Mouse (Mus musculus) gonadal fat pad, adult 2 months (tissue): ENCODE measurements around the gene Barhl2. TPM values are rescaled to one million over a fixed set of nuclear protein-coding genes. Genes with fewer than 3 reads are reported as not detected.

Experiments used
- DNase-seq: peaks from one replicate; pipeline ENCODE4 v3.0.0-alpha.2; 2012; ENCODE audit warnings: low read depth
- polyA plus RNA-seq: library from polyadenylated mRNA; depleted of rRNA; stranded (reverse); fragments of >200 nt; gene quantifications from 2 replicates; pipeline ENCODE4 v1.2.3, GENCODE M21; 2012

Gene Barhl2
- polyA plus RNA-seq, 1 experiment, result not detected

GRCm38 (mm10) chr5:106455106-106455920 is 2.7 kb downstream of the Barhl2 start:
- DNase-seq, result no peak

- no peak for DNase-seq
Measured at GRCm38 (mm10) chr5:106454411-106455105, 3.4 kb downstream of the Barhl2 start.

- no peak for DNase-seq
Measured at GRCm38 (mm10) chr5:106453886-106454321, 4.1 kb downstream of the Barhl2 start.

GRCm38 (mm10) chr5:106453181-106453885 is 4.6 kb downstream of the Barhl2 start:
- no peak for DNase-seq

DNA sequence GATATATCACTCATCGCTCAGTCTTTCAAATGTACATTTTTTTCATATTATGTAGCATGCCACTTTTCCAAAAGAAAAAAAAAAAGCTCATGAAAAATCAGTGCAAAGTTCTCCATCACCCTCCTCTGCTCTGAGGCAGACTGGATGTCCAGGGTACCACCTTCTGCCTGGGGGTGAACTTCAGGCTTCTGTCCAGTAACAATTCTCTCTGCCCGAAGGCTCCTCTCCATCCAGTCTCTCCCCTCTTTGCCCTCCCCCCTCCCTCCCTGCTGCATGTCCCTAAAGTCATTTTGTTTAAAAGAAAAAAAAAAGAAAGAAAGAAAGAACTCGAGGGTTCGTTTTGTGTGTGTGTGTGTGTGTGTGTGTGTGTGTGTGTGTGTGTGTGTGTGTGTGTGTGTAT is 5.3 kb downstream of the Barhl2 start:
- no peak for DNase-seq

GRCm38 (mm10) chr5:106451681-106452440 is 6.1 kb downstream of the Barhl2 start:
- no peak for DNase-seq

DNA sequence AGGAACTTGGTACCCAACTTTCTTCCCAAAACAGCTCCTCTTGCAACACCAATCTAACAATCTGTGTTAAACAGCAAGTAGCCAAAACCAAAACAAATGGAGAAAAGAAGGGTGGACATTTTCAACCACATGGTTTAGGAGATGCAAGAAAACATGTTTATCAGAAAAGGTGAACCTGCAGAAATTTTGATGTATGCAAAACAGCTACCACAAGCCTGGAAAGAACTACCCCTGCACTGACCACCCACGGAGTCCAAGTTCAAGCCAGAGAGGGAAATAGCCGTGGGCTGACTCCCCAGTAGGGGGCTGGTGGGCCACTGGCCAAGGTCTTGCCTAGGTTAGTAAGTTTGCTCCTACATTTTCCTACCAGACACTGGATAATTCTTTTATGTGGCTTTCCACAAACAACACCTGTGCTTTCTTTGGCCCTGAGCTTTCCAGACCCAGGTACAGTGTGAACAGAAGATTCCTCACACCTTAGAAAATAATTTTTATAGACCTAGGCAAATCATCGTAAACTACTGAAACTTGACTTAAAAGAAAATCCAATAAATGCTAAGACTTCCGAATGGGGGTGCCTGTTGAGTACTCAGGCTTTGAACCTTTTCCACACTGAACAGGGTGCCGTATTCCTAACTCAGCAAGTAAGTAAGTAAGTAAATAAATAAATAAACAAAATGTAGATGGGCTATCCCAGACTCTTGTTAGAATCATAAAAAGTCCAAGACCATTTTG is 7.4 kb downstream of the Barhl2 start:
- no peak for DNase-seq

DNA sequence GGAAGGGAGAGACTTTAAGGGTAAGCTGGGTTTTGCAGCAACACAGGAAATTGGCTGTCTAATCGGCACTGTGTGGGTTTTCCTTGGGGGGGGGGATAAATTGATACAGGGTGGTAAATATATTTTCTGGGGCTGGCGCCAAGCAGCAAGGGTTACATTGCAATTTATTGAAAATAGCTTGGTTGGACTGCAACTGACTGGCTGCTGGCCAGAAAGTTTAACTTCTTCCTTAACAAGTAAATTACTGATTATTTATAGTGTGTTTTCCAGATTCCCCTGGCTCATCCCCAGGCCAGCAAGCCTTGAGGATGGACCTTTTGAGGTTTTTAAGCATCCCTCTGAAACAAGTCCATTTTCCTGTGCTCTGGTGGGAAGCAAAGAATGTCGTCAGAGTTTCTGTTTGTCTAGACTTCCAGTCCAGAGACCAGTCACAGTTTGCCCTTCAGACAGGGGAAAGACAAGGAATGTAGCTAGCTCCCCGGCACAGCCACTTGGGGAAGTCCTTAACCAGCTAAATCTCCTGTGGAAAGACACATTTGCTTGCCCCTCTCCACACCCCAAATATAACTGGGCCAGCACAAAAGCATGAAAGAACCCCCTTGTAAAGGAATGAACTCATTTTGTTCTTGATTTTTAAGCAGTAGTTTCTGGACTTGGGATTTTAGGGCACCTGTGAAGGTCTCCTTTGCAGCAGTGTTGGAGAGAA is 8.1 kb downstream of the Barhl2 start:
- no peak for DNase-seq

DNA sequence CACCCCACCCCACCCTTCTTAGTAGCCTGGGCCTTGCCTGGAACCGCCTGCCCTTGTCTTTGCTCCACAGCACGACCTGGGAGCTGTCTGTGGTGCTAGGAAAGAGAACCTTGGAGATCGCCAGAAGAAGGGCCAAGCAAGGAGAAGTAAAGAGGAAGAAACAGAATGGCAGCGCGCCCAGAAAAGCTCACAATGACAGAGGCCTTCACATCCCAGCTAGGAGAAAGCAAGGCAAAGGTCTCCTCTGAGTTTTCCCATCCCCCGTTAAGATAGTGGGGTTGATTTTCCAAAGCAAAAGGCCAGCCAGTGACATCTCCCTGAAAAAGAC is 9.2 kb downstream of the Barhl2 start:
- DNase-seq, result no peak

- no peak for DNase-seq
Measured at GRCm38 (mm10) chr5:106447951-106448797, 9.8 kb downstream of the Barhl2 start.

DNA sequence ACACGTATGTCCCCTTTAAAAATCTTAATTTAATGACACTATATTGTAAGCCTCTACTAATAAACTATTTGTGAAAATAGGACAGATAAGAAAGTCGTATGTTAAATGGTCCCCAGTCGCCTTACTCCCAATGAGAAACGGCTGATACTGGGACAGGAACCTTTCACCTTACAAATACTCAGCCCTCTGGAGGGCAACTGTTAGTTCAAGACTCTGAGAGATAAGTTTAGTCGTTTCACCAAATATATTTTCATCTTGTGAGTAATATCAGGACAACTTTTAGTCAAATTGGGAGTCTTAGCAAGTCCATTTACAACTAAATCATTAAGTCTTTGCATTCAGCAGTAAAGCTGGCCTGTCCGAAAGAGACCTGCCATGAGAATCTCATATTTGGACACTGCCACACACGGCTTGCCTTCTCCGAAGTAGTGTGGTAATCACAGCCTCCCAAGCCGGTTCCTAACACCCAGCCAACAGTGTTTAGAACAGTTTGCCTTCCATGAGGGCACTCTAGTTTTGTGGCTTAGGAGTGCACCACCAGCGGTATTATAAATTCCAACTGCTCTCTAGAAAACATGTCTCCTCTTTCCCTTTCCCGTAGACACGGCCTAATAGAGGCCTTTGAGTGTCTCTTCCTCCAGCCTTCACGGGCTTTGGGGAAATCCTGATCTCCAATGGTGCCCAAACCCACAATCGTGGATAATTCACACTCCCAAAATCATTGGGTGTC is 10.7 kb downstream of the Barhl2 start:
- no peak for DNase-seq

- no peak for DNase-seq
Measured at GRCm38 (mm10) chr5:106446593-106446992, 11.4 kb downstream of the Barhl2 start.

DNA sequence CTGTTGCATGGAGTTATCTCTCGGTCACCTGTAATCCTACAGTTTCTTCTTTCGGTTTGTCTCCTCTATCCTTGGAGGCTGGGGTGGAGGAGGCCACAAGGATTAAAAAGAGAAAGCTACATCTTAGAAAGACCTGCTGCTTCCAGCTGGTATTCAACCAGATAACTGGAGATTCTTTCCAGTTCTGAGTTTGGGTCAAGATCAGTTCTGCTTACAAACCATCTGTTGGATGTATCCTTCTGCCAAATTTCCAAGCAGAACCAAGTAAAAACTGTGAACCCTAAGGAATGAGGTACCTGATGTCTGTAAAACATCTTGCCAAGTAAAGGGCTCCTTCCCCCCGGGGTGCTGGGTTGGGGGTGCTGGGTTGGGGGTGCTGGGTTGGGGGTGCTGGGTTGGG is 12.3 kb downstream of the Barhl2 start:
- DNase-seq, result no peak

GRCm38 (mm10) chr5:106438916-106439315 is 19.1 kb downstream of the Barhl2 start:
- DNase-seq, result no peak

GRCm38 (mm10) chr5:106426069-106426468 is 31.9 kb downstream of the Barhl2 start:
- DNase-seq, result no peak

DNA sequence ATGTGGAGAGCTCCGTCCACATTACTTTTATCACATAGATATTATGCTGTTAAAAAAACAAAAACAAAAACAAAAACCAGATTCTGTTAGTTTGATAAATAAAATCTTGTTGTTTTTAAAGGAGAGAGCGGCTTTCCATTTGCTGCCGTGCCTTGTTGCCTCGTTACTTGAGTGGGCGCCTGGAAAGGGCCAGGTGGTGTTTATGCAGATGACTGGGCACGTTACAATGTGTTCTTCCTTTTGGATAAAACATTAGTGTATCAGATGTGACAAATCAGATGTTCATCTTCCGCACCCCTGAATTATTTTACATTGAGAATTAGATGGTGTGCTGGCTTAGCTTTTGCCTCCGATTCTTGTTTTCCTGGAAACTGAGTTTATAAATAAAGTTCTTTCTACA is 37.1 kb downstream of the Barhl2 start:
- no peak for DNase-seq

GRCm38 (mm10) chr5:106420370-106420769 is 37.6 kb downstream of the Barhl2 start:
- no peak for DNase-seq

DNA sequence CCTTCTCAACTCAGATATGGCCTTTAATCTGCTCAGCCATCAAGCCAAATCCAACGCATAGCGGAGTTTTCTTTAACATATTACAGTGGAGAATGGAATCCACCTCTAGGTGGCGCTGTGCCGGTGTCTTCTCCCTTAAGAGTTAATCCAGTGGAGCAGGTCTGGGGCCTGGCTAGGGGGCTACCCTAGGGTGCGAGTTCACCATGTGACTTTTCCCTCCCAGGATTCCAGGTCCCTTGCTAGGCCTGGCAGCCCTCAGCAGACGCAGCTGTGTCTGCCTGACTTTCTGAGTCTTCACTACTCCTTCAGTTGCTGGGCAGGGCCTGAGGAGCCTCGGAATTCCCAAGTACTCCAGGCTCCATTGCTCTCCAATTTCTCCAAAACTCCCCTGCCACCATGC is 40.8 kb downstream of the Barhl2 start:
- no peak for DNase-seq

DNA sequence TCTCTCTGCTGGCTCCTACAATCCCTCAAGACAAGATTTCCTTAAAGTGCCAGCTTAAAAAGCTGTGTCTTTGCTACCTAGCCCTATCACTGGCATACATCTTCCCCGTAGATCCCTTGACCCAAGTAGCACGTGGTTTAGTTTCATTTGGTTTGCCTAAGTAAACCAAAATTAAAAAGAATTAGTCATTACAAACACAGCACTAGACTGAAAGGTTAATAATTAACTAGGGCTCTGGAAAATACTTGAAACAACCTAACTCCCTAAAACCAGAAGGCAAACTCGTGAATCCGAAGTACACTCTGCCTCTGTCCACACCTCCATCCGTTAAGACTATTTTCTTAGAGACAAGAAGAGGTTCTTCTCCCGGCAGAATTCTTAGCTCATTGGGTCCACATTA is 41.4 kb downstream of the Barhl2 start:
- no peak for DNase-seq
